Mouse (Mus musculus) kidney, embryonic 15.5 days (tissue): ENCODE results near the gene Nmb. TPM values are rescaled to one million over a fixed set of nuclear protein-coding genes. Genes with fewer than 3 reads are reported as not detected.
A peak's percentile ranks its signal among the peaks of the same experiment; 100 is the strongest.

Source experiments
- ATAC-seq: fragments of 200-750 bp; cut with Nextera tagmentation; replicated peaks from 2 replicates; pipeline ENCODE4 v1.8.0; 2017; ENCODE audit warnings: moderate TSS enrichment; ENCODE audit not compliant: low FRiP score
- H3K27ac ChIP-seq: fragments of 300-500 bp; sonication (generic); 2 replicates; pipeline ENCODE4 v1.5.1; 2015; ENCODE audit warnings: mild to moderate bottlenecking, inconsistent platforms
- H3K27me3 ChIP-seq: fragments of 300-500 bp; sonication (generic); 2 replicates; pipeline ENCODE4 v1.6.1; 2015; ENCODE audit warnings: inconsistent platforms
- H3K36me3 ChIP-seq: fragments of 300-500 bp; sonication (generic); 2 replicates; pipeline ENCODE4 v1.6.1; 2015; ENCODE audit warnings: inconsistent platforms
- H3K4me1 ChIP-seq: fragments of 300-500 bp; sonication (generic); 2 replicates; pipeline ENCODE4 v1.6.1; 2015; ENCODE audit warnings: inconsistent platforms
- H3K4me2 ChIP-seq: fragments of 300-500 bp; sonication (generic); 2 replicates; pipeline ENCODE4 v1.6.1; 2015; ENCODE audit warnings: moderate library complexity, mild to moderate bottlenecking, inconsistent platforms
- H3K4me3 ChIP-seq: fragments of 300-500 bp; sonication (generic); replicated peaks from 2 replicates; pipeline ENCODE4 v1.5.1; 2015; ENCODE audit warnings: mild to moderate bottlenecking, inconsistent platforms
- H3K9ac ChIP-seq: fragments of 300-500 bp; sonication (generic); 2 replicates; pipeline ENCODE4 v1.6.1; 2015; ENCODE audit warnings: mild to moderate bottlenecking, inconsistent platforms
- H3K9me3 ChIP-seq: fragments of 300-500 bp; sonication (generic); replicated peaks from 2 replicates; pipeline ENCODE4 v1.6.1; 2016; ENCODE audit warnings: inconsistent platforms
- WGBS: fragments of 180-500 bp; shearing (Covaris S2); methylation state at CpG from one replicate; pipeline ENCODE4 v1.1.7; 2015; ENCODE audit warnings: mixed read lengths; 5-methylcytosine and 5-hydroxymethylcytosine counted together
- polyA plus RNA-seq: library from polyadenylated mRNA; unstranded; fragments of >200 nt; fragmentation: Nextera tagmentation; extraction: Ambion mirVana; gene quantifications from 2 replicates; pipeline ENCODE4 v1.2.1, GENCODE M21; 2015

Nmb gene
- polyA plus RNA-seq, 1 experiment from 2014 or later: 10.0 TPM

GRCm38 (mm10) chr7:80923165-80923564 is 18.3 kb upstream of the Nmb start:
- Histone ChIP-seq H3K36me3 (peaks cover 80% of the 10 kb centered on the region), H3K4me3 (no peak overlapping the region), H3K4me2 (no peak overlapping the region), H3K27ac (no peak overlapping the region), H3K9me3 (no peaks in the 10 kb centered on the region), H3K27me3 (no peaks in the 10 kb centered on the region), H3K4me1 (no peaks in the 10 kb centered on the region), H3K9ac (no peak overlapping the region)
- ATAC-seq: no peak
- WGBS: 81% methylated on average over 2 of the region's 2 CpGs

GRCm38 (mm10) chr7:80919647-80920008 is 14.8 kb upstream of the Nmb start:
- WGBS: 90% methylated on average over 5 of the region's 5 CpGs
- Histone ChIP-seq H3K4me2 (no peak overlapping the region), H3K27me3 (no peaks in the 10 kb centered on the region), H3K36me3 (peaks cover 87% of the 10 kb centered on the region), H3K4me1 (no peaks in the 10 kb centered on the region), H3K9me3 (no peaks in the 10 kb centered on the region), H3K9ac (no peak overlapping the region), H3K4me3 (no peak overlapping the region), H3K27ac (no peak overlapping the region)
- no peak for ATAC-seq

GRCm38 (mm10) chr7:80918982-80919646 is 14.2 kb upstream of the Nmb start:
- H3K27ac ChIP-seq: no peak overlapping the region
- H3K27me3 ChIP-seq: no peaks in the 10 kb centered on the region
- H3K4me2 ChIP-seq: no peak overlapping the region
- WGBS: 77% methylated on average over 8 of the region's 8 CpGs
- H3K4me1 ChIP-seq: no peaks in the 10 kb centered on the region
- H3K36me3 ChIP-seq: peaks cover 87% of the 10 kb centered on the region
- no peaks in the 10 kb centered on the region for H3K9me3 ChIP-seq
- no peak overlapping the region for H3K9ac ChIP-seq
- H3K4me3 ChIP-seq: no peak overlapping the region
- ATAC-seq: no peak

- H3K4me1 ChIP-seq: no peaks in the 10 kb centered on the region
- H3K27me3 ChIP-seq: no peaks in the 10 kb centered on the region
- H3K9ac ChIP-seq: no peak overlapping the region
- no peak overlapping the region for H3K4me2 ChIP-seq
- ATAC-seq: no peak
- no peak overlapping the region for H3K4me3 ChIP-seq
- no peak overlapping the region for H3K27ac ChIP-seq
- 75% methylated on average over 4 of the region's 4 CpGs for WGBS
- H3K36me3 ChIP-seq: peaks cover 90% of the 10 kb centered on the region
- H3K9me3 ChIP-seq: no peaks in the 10 kb centered on the region
Measured at GRCm38 (mm10) chr7:80917916-80918465, 13.1 kb upstream of the Nmb start.

GRCm38 (mm10) chr7:80912496-80912895 is 7.6 kb upstream of the Nmb start:
- H3K36me3 ChIP-seq: peaks cover 90% of the 10 kb centered on the region
- no peak overlapping the region for H3K4me2 ChIP-seq
- H3K9me3 ChIP-seq: no peaks in the 10 kb centered on the region
- no peaks in the 10 kb centered on the region for H3K27me3 ChIP-seq
- ATAC-seq: no peak
- no peak overlapping the region for H3K9ac ChIP-seq
- H3K4me3 ChIP-seq: no peak overlapping the region
- no peaks in the 10 kb centered on the region for H3K4me1 ChIP-seq
- no peak overlapping the region for H3K27ac ChIP-seq
- WGBS: 72% methylated on average over 8 of the region's 8 CpGs

GRCm38 (mm10) chr7:80911053-80911452 is 6.2 kb upstream of the Nmb start:
- Histone ChIP-seq H3K9ac (no peak overlapping the region), H3K4me1 (no peaks in the 10 kb centered on the region), H3K4me3 (no peak overlapping the region), H3K4me2 (no peak overlapping the region), H3K36me3 (peaks cover 80% of the 10 kb centered on the region), H3K27ac (no peak overlapping the region), H3K9me3 (no peaks in the 10 kb centered on the region), H3K27me3 (no peaks in the 10 kb centered on the region)
- ATAC-seq: no peak
- 77% methylated on average over 7 of the region's 7 CpGs for WGBS

GRCm38 (mm10) chr7:80903625-80904422 is 1.1 kb downstream of the Nmb start:
- Histone ChIP-seq H3K27me3 (no peaks in the 10 kb centered on the region), H3K4me3 (no peak overlapping the region), H3K4me2 (peak overlapping the region; percentile 75; the same call in 1 of the 2 replicates), H3K9ac (no peak overlapping the region), H3K9me3 (no peaks in the 10 kb centered on the region), H3K4me1 (peaks cover 38% of the 10 kb centered on the region), H3K27ac (no peak overlapping the region), H3K36me3 (peaks cover 16% of the 10 kb centered on the region)
- no peak for ATAC-seq
- WGBS: 91% methylated on average over 11 of the region's 11 CpGs

- Histone ChIP-seq H3K27ac (peak overlapping the region; percentile 93), H3K4me3 (peak overlapping the region; percentile 68), H3K9me3 (no peaks in the 10 kb centered on the region), H3K9ac (peak overlapping the region; percentile 58), H3K4me1 (peaks cover 38% of the 10 kb centered on the region), H3K27me3 (no peaks in the 10 kb centered on the region), H3K4me2 (peak overlapping the region; percentile 84), H3K36me3 (peaks cover 27% of the 10 kb centered on the region)
- WGBS: 29% methylated on average over 15 of the region's 15 CpGs
- ATAC-seq: no peak; the same call in 1 of the 2 replicates
Measured at GRCm38 (mm10) chr7:80901541-80902274, 3.2 kb downstream of the Nmb start.

GRCm38 (mm10) chr7:80900944-80901501 is 3.9 kb downstream of the Nmb start, which contains the start of gene Wdr73:
Wdr73 (minus strand) TSS chr7:80901269.
- WGBS: under 1% methylated on average over 36 of the region's 36 CpGs
- Histone ChIP-seq H3K36me3 (peaks cover 33% of the 10 kb centered on the region), H3K9ac (peak within 1 kb of the TSS; percentile 58), H3K4me1 (peaks cover 38% of the 10 kb centered on the region), H3K4me3 (peak within 1 kb of the TSS; percentile 68), H3K27ac (peak within 1 kb of the TSS; percentile 93), H3K9me3 (no peaks in the 10 kb centered on the region), H3K27me3 (no peaks in the 10 kb centered on the region), H3K4me2 (peak within 1 kb of the TSS; percentile 84)
- peak; percentile 95 for ATAC-seq

- ATAC-seq: no peak
- Histone ChIP-seq H3K27me3 (no peaks in the 10 kb centered on the region), H3K4me2 (no peak overlapping the region), H3K4me3 (no peak overlapping the region), H3K27ac (no peak overlapping the region), H3K4me1 (peaks cover 23% of the 10 kb centered on the region), H3K9ac (no peak overlapping the region), H3K36me3 (peaks cover 58% of the 10 kb centered on the region), H3K9me3 (no peaks in the 10 kb centered on the region)
- WGBS: 95% methylated on average over 4 of the region's 4 CpGs
Measured at GRCm38 (mm10) chr7:80897721-80898120, 7.2 kb downstream of the Nmb start.

- no peak for ATAC-seq
- peaks cover 64% of the 10 kb centered on the region for H3K36me3 ChIP-seq
- WGBS: 87% methylated on average over 7 of the region's 7 CpGs
Measured at GRCm38 (mm10) chr7:80897134-80897533, 7.7 kb downstream of the Nmb start.

More at GRCm38 (mm10) chr7:80897134-80897533, 7.7 kb downstream of the Nmb start:
- no peaks in the 10 kb centered on the region for H3K27me3 ChIP-seq
- H3K27ac ChIP-seq: no peak overlapping the region
- no peak overlapping the region for H3K4me3 ChIP-seq
- no peak overlapping the region for H3K9ac ChIP-seq
- no peak overlapping the region for H3K4me2 ChIP-seq
- no peaks in the 10 kb centered on the region for H3K9me3 ChIP-seq
- H3K4me1 ChIP-seq: peaks cover 19% of the 10 kb centered on the region
